ENCODE assay signal across 14 mouse cellular contexts in the genomic region with DNA sequence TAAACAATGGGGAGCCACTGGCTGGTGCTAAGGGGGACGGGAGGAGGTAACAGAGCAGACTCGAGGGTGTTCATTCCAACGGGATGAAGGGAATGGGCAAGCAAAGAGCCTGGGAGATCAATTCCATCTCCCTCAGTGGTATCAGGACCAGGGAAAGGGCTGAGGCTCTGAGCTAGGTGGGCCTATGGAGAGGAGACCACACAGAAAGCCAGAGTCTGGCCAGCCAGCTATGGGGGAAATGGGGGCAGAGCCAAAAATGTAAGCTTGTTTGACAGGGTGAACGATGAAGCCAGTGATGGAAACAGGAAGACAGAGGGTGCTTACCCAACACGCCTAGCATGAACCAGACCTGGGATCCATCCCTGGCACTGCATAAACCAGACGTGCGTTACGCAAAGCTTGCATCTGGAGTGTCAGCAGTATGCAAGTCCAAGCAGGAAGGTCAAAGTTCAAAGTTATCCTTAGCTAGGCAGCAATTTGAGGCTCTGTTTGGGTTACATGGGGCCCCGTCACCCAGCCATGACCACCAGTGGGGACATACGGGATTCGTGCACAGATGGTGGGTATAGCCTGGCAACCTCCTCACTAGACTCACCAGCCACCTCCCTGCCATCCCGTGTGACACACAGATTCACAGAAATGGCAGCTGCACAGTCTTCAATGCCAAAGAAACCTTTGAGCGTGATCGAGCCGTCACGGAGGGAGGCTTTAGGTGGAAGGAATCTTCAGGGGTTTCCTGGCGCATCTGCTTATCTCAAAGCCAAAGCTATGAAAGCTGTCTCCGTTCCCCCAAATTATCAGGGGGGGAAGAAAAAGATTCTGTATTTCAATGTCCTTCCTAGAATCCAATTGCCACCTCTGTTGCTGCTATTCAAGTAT.
DNase-seq lines count a peak whose midpoint lies in the region; ATAC-seq and TF ChIP-seq lines count a peak whose summit lies in the region.
"Had no signal": no experiment of that assay in that cellular context is flagged by ENCODE, and none has a peak within 500 bp of the region (broad histone marks: within the 10 kb centered on the region; RNA-seq: fewer than 3 reads in every experiment).

No protein-coding gene starts in this region.

- 40% methylated on average over 18 of the region's 18 CpGs for WGBS in liver, embryonic 15.5 days (ENCODE audit: insufficient replicate concordance)
- WGBS in midbrain, embryonic 16.5 days: 61% methylated on average over 18 of the region's 18 CpGs

- no peaks in the 10 kb centered on the region for H3K27me3 ChIP-seq in liver, embryonic 15.5 days
- no peaks in the 10 kb centered on the region for H3K27me3 ChIP-seq in midbrain, embryonic 16.5 days (ENCODE audit: control insufficient read depth, insufficient read depth, low read depth, low read length)
- H3K27me3 ChIP-seq: hindbrain, embryonic 15.5 days had no signal

- H3K9me3 ChIP-seq in liver, embryonic 15.5 days (replicated peaks): no peaks in the 10 kb centered on the region
- H3K9me3 ChIP-seq in midbrain, embryonic 16.5 days (replicated peaks; ENCODE audit: control insufficient read depth, low read length, poor library complexity, severe bottlenecking): no peaks in the 10 kb centered on the region
- H3K9me3 ChIP-seq: heart, embryonic 12.5 days; hindbrain, embryonic 15.5 days had no signal

- H3K36me3 ChIP-seq in liver, embryonic 15.5 days (replicated peaks): no peaks in the 10 kb centered on the region
- H3K36me3 ChIP-seq in midbrain, embryonic 16.5 days (ENCODE audit: control insufficient read depth, insufficient read depth, low read length): no peaks in the 10 kb centered on the region; the same call in 1 of the 2 replicates
- H3K36me3 ChIP-seq: heart, embryonic 12.5 days; hindbrain, embryonic 15.5 days had no signal

- no peak for TF ChIP-seq CTCF in brain, embryonic 14.5 days (IDR thresholded peaks at IDR 0.05; ENCODE audit: borderline replicate concordance, extremely low read depth, insufficient read depth, insufficient read length)

- H3K9ac ChIP-seq in liver, embryonic 15.5 days: no peak overlapping the region
- H3K9ac ChIP-seq in midbrain, embryonic 16.5 days (ENCODE audit: low read depth, low read length): no peak overlapping the region
- H3K9ac ChIP-seq: heart, embryonic 12.5 days; hindbrain, embryonic 15.5 days had no signal

- peak overlapping the region; percentile 17; the same call in 1 of the 2 replicates for H3K4me2 ChIP-seq in liver, embryonic 15.5 days
- no peak overlapping the region for H3K4me2 ChIP-seq in midbrain, embryonic 16.5 days (ENCODE audit: low read length)
- H3K4me2 ChIP-seq: heart, embryonic 12.5 days; hindbrain, embryonic 15.5 days had no signal

- intact Hi-C loops in left cerebral cortex, postnatal 4 days (cut with DNase I): no loop called here
- intact Hi-C loops in heart, postnatal 25 days (cut with DNase I): loop anchor here (5.0 kb wide), 1 partner anchor 59 kb away; no protein-coding TSS in a partner anchor

- H3K27ac ChIP-seq in liver, embryonic 15.5 days (replicated peaks): peak overlapping the region; percentile 78
- H3K27ac ChIP-seq in midbrain, embryonic 16.5 days (ENCODE audit: low read length): 0 out of 2 replicates have a peak overlapping the region, but pooled peaks have one; percentile 1
- H3K27ac ChIP-seq: hindbrain, embryonic 15.5 days had no signal

- H3K4me3 ChIP-seq in liver, embryonic 15.5 days (replicated peaks): no peak overlapping the region
- no peak overlapping the region for H3K4me3 ChIP-seq in midbrain, embryonic 16.5 days (ENCODE audit: low read depth, low read length)
- H3K4me3 ChIP-seq: erythroblast, embryonic 14.5 days; heart, embryonic 12.5 days; hindbrain, embryonic 15.5 days had no signal

- peaks cover 91% of the 10 kb centered on the region for H3K4me1 ChIP-seq in liver, embryonic 15.5 days (replicated peaks)
- H3K4me1 ChIP-seq in midbrain, embryonic 16.5 days (ENCODE audit: control insufficient read depth, insufficient read depth, low read length): 0 out of 2 replicates have a peak, but pooled peaks cover 12% of the 10 kb centered on the region

- DNase-seq in left cerebral cortex, postnatal 4 days: peak; percentile 74
- no peak for DNase-seq in left cerebral cortex, adult 11 months (ENCODE audit: low spot score)
- DNase-seq in brain, embryonic 14.5 days (ENCODE audit: low read depth): peak; percentile 69
- DNase-seq in frontal cortex, postnatal 14 days (ENCODE audit: low spot score in 2 of 2): no peak
- DNase-seq in heart, postnatal 25 days (ENCODE audit: low spot score): no peak
- DNase-seq: cerebellum, adult 18-20 months; embryo, embryonic 11 days; gastrocnemius, postnatal 10 days; spleen, adult 18-20 months had no signal

- TF ChIP-seq POLR2A in brain, embryonic 14.5 days (IDR thresholded peaks at IDR 0.05; ENCODE audit: borderline replicate concordance, extremely low read depth, insufficient read depth, insufficient read length, poor library complexity, severe bottlenecking): no peak

- no peak for ATAC-seq in liver, embryonic 15.5 days (ENCODE audit: insufficient read depth)
- no peak for ATAC-seq in midbrain, embryonic 16.5 days

Comparison
In these comparisons a context has a peak if more than half of its experiments do, and no peak if none do; other contexts are left out.
1. DNase-seq: peak in left cerebral cortex, postnatal 4 days (single experiment) and brain, embryonic 14.5 days (single experiment); none in left cerebral cortex, adult 11 months (single experiment), frontal cortex, postnatal 14 days (0 of 2) and heart, postnatal 25 days (single experiment).